Mouse (Mus musculus) cerebellum, adult 18-20 months (tissue): ENCODE data around the gene Tex44.
A peak's percentile ranks its signal among the peaks of the same experiment; 100 is the strongest.

Experiments used
- DNase-seq, 2 experiments: peaks; one replicate each; pipeline ENCODE4 v3.0.0; 2021

Tex44 gene

DNA sequence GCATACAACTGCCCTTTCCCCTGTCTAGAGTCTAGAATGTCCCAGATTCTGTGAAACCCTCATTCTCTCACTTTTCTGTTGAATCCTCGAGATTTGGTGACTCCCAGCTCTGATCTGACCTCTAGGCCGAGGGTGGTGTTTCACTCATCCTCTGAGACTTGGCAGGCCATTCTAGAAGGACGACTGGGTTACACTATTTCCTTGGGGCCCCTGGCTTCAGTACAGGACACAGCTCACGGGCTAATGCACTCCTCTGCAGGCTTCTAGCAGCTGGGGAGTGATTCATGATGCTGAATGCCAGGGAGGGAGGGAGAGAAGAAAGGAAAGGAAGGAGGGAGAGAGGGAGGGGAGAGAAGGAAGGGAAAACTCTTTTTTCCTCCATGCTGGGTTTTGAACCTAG, 22.1 kb downstream of the Tex44 start:
- DNase-seq: no peak

DNA sequence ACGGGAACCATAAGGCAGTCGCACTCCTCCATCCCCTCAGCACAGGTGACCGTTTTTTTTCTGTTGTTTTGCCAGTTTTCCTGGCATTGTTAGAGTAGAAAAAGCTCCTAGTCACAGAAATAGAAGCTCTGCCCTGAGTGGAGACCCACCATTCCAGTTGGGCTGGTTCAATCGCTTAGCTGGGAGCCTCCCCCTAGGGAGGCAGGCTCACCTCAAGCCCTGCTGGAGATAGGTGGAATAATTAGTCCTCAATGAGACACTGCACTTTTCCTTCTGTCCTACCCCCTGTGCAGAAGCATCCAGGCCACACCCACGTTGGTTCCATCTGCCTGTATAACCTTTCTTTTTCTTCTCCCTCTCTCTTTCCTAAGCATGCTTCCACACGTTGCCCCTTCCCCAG, 23.8 kb downstream of the Tex44 start:
- no peak for DNase-seq

DNA sequence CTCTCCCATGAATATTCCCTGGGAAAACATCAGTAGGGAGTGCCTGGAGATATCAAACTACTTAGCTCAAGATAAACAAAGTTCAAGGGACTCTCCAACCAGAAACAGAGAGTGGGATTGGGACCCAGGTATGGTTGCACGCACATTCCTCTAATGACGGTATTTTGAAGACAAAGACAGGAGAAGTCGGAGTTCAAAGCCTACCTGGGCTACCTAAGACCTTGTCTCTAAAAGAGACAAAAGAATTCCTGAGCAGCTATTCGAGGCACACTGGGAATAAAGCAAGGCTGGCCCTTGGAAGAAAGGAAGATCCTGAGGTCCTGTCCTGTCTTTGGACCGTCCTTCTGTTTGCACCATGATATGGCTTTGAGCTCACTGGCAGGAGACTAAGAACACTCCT, 26.6 kb downstream of the Tex44 start:
- DNase-seq: no peak

DNA sequence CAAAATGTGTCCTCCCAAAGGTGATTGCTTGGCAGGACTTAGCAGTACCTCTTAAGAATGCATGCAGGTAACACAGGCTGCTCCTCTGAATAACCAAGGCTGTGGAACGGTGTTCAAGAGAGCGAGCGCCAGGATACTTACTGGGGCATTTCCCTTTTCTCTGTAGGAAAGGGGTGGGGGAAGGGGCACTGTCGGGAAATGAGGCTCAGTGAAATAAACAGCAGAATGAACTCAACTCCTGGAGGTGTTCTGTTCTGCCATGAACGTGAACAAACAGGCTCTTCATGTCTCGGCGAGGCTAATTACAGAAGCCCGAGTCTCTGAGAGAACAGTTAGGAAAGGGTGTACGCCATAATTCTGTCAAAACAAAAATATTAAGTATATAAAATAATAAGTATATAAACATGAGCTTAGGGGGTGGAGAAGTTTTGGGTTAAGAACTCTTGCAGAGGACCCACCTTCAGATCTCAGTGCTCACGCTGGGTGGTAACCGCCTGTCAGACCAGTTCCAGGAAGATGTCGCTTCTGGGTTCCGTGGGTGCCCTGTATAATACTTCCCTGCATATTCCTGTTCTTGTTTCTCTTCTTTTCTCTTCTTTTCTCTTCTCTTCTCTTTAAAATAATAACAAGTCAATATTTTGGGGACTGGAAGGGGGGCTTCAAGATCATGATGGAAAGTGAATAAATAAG, 30.9 kb downstream of the Tex44 start:
- DNase-seq: no peak

DNA sequence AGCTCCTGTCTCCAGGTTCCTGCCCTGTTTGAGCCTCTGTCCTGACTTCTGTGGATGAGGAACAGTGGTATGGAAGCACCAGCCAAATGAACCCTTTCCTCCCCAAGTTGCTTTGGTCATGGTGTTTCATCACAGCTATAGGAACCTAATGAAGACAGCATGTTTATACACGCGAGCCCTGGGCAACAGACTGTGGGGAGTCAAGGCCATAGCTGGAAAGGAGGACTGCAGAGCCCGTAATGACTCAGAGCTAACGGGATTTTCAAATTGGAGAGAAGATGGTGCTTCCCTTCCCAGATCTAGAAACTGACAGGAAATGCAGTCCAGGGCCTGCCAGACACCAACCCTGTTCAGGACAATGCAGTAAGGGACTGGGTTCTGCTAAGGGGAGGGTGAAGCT, 33.2 kb downstream of the Tex44 start:
- DNase-seq: no peak

DNA sequence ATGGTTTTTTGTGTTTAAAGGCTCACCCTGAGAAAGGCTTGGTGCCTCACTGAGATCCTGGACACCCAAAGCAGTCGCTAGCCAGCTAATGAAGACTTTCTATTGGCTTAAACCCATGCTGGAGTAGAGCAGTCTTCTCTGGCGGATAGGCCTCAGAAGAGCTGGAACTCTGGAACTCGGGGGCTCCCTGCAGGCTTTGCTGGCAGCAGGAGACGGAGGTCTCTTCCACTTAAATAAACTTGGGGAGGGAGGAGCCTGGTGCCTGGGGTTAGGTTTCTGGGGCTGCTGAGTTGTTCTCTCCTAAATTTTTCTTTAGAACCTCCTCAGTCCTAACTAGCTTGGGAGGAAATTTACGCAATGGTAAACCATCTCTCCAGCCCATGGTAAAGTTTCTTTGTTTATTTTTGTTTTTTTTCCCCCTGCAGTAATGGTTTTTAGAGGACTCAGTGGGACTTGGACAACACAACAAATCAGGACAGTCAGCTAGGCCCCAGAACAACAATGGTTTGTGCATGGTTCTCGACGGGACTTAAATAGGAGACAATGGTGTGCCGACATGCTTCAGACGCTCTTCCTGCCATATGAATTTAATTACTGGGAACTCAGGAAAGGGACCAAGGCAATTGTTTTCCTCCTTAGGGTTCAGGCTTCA, 38.2 kb downstream of the Tex44 start:
- DNase-seq: no peak

DNA sequence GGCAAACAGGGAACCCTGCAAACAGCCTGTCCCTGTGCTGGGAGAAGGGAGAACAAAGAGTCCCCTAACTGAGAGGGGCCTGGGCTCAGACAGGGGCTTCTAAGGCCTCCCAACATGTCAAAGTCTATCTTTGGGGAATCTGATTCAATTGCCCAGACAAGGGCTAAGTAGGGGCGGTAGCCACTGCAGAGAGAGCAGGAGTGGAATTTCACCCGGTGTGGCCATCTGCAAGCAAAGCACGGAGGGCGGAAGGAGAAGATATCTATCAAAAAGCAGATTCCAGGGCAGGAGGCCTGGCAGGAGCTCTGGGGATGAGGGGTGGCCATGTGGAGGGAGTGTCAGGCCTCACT, 38.7 kb downstream of the Tex44 start:
- DNase-seq: no peak

DNA sequence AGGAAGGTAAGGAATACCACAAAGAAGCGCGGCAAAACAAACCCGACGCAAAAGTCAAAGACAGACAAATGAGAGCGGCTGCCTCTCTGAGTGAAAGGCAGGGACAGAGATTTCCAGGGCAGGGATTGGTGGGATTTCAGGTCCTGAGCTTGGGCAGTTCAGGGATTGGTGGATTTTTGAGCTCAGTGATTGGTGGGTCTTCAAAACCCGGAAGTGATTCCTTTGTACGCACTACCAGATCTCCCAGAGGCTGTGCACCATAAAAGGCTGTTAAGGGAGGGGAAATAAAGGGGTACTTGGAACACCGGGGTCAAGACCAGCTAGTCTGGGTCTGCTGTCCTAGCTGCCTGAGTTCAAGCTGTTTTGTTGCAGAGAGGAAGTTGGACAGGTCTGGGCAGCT, 41.3 kb downstream of the Tex44 start:
- DNase-seq: no peak

DNA sequence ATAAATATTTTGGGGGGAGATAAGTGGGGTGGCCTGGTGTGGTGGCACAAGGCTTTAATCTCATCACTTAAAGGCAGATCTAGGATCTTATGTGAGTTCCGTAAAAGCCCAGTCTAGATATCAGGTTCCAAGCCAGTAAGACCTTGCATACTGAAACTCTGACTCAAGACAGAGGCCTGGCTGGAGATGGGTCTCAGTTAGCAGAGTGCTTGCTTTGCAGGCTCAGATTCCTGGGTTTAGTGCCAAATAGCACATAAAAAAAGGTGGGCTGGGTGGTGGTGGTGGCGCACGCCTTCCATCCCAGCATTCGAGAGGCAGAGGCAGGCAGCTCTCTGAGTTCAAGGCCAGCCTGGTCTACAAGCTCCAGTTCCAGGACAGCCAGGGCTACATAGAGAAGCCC, 43.7 kb downstream of the Tex44 start:
- no peak for DNase-seq

DNA sequence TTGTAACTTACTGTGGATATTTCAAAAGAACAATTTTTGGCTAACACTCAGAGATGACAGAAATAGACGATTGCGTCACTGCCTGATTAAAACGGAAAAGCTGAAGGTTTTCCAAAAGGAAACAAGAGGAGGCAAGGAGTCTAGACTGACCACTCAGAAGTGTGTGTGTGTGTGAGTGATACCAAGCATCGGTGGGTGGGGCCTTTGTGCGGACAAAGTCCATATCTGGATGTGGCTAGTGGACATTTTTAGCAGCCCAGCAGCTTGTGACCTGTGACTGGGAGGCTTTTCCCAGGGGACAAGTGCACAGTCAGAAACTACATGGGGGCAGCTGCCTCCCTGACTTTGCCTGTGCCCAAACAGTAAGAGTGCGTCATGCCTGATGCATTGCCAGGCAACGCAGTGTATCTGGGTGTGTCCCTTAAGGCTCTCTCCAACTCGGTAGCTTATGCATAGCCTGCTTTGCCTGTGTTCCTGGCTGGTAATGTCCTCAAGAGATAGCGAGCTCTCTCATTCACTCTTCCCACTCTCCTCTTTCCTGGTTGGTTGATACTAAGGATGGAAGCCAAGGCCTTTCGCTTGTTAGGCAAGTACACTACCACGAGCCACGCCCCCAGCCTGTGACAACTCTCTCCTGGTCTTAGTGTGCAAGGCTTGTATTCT, 44.5 kb downstream of the Tex44 start:
- DNase-seq: peak; percentile 67 to 69

DNA sequence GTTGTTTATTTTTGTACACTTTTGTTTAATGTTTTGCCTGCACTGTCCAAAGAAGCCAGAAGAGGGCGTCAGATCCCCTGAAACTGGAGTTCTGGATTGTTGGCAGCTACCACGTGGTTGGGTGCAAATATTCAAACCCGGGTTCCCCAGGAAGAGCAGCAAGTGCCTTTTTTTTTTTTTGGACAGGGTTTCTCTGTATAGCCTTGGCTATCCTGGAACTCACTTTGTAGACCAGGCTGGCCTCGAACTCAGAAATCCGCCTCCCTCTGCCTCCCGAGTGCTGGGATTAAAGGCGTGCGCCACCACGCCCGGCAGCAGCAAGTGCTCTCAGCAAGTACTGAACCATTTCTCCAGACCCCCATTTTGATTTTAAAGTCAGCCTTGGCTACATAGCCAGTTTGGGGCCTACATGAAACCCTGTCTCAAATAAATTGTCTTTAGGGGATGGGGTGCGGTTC, 45.4 kb downstream of the Tex44 start:
- DNase-seq: peak; percentile 47 to 59

DNA sequence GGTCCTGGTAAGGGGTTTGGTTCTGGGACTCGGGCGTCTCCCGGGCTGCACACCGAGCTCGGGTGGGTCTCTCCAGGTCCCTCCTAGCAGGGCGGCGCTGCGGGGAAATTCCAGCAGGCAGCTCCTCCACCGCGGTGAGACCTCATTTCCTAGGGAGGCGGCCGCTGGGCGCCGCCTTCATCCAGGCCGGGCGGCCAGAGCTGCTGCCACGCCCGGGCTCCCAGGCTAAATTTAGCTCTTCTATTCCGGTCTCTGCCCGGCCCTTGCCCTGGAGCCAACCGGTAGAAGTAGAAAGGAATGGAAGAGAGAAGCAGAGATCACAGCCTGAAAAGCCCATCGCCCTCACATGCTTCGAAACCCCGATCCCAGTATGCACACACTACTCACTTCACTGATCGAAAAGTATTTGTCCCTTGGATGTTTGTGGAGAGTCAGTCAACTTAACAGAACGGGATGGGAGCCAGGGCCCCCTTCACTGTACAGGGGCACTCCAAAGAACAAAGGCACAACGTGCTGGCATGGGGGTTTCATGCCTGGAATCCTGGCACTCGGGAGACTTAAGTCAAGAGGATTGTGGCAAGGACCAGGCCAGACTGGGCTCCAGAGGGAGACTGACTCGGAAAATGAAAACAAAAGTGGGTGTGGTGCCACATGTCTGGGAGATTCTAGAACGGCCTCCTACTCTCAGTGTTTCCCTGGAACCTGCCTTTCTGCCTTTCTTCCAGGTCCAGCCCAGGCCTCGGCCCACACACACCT, 46.2 kb downstream of the Tex44 start:
- peak; percentile 79 to 81 for DNase-seq

DNA sequence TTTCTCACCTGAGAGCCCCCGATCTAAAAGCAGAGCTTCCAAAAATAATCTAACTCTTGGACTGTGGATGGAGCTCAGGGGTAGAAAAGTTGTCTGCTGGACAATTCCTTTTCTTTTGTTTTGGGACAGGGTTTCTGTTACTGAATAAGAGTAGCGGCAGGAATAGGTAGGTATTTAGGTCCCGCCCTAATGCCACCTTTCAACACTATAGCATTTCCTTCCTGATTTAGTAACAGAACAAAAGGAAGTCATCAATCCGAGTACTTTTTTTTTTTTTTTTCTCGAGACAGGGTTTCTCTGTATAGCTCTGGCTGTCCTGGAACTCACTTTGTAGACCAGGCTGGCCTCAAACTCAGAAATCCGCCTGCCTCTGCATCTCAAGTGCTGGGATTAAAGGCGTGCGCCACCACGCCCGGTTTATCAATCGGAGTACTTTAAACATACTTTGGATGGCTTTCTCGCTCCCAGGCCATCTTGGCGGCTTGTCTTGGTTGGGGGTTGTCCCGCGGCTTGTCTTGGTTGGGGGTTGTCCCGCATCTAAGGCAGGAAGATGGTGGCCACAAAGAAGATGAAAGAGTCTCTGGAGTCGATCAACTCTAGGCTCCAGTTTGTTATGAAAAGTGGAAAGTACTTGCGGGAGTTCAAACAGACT, 47.1 kb downstream of the Tex44 start:
- DNase-seq: no peak
